Comparison of ENCODE assay signal across 10 mouse cellular contexts in the genomic region with DNA sequence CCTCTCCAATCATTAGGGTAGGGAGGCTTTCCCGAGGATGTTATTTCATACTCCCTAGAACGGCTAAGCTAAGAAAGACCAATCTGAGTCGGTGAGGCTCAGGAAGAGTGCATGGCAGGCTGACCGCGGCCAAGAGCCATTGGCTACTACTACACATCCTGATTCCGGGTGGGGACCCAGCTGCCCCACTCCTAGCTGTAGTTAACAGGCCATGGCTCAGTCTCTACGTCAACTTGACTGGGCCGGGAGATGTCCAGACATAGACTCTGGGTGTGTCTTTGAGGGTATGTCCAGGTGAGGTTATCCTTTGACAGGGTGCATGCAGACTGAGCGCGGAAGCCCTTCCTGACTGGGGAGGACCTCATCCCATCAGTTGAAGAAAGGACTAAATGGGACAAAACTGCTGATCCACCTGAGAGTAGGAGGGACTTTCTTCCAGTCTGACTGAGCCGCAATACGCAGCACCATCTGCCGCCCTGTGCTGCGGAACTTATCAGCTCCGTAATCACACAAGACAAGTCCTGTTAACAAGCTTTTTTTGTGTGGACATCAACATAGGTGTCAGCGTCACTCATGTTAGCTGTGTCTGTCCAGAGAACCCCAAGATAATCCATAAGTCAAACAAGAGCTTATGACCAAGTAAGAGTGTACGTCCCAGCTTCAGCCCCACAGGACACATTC. TPM values are rescaled to one million over a fixed set of nuclear protein-coding genes. Genes with fewer than 3 reads are reported as not detected.
DNase-seq lines count a peak whose midpoint lies in the region; ATAC-seq and TF ChIP-seq lines count a peak whose summit lies in the region.
"Had no signal": no experiment of that assay in that cellular context is flagged by ENCODE, and none has a peak within 500 bp of the region (broad histone marks: within the 10 kb centered on the region; RNA-seq: fewer than 3 reads in every experiment).

No protein-coding gene starts in this region.

- H3K36me3 ChIP-seq in intestine, embryonic 14.5 days (ENCODE audit: control insufficient read depth, insufficient read depth, low read length): no peaks in the 10 kb centered on the region
- H3K36me3 ChIP-seq in intestine, postnatal 0 days (ENCODE audit: control insufficient read depth, insufficient read depth): no peaks in the 10 kb centered on the region
- H3K36me3 ChIP-seq in midbrain, embryonic 11.5 days (ENCODE audit: control insufficient read depth, insufficient read depth, low read length): no peaks in the 10 kb centered on the region
- no peaks in the 10 kb centered on the region for H3K36me3 ChIP-seq in midbrain, embryonic 16.5 days (ENCODE audit: control insufficient read depth, insufficient read depth, low read length)
- no peaks in the 10 kb centered on the region for H3K36me3 ChIP-seq in heart, postnatal 0 days (replicated peaks; ENCODE audit: control insufficient read depth, insufficient read depth, low read length)
- H3K36me3 ChIP-seq in macrophage (ENCODE audit: inconsistent target): no peaks in the 10 kb centered on the region

- H3K27ac ChIP-seq in intestine, embryonic 14.5 days (ENCODE audit: low read depth): peak overlapping the region; percentile 33; the same call in 1 of the 2 replicates
- H3K27ac ChIP-seq in intestine, postnatal 0 days (ENCODE audit: low read depth, low read length): no peak overlapping the region
- no peak overlapping the region for H3K27ac ChIP-seq in midbrain, embryonic 11.5 days (ENCODE audit: low read depth, low read length)
- no peak overlapping the region for H3K27ac ChIP-seq in midbrain, embryonic 16.5 days (ENCODE audit: low read length)
- H3K27ac ChIP-seq in heart, postnatal 0 days (ENCODE audit: low read depth): peak overlapping the region; percentile 75
- H3K27ac ChIP-seq in macrophage: peak overlapping the region; percentile 73

- ATAC-seq in intestine, embryonic 14.5 days (replicated peaks; ENCODE audit: low FRiP score, low TSS enrichment, low read depth): no peak
- ATAC-seq in intestine, postnatal 0 days: no peak
- ATAC-seq in midbrain, embryonic 11.5 days (ENCODE audit: low FRiP score): no peak
- ATAC-seq in midbrain, embryonic 16.5 days: no peak
- ATAC-seq in heart, postnatal 0 days (ENCODE audit: insufficient read depth, low read depth): no peak
- no peak for ATAC-seq in granulocyte monocyte progenitor cell, adult 5-6 weeks (replicated peaks; ENCODE audit: poor library complexity, severe bottlenecking)
- ATAC-seq: activated CD4-positive, CD25-positive, alpha-beta regulatory T cell, adult 4 months had no signal

- H3K4me1 ChIP-seq in intestine, embryonic 14.5 days (replicated peaks; ENCODE audit: control insufficient read depth, insufficient read depth, low read length): peaks cover 46% of the 10 kb centered on the region
- H3K4me1 ChIP-seq in intestine, postnatal 0 days (replicated peaks; ENCODE audit: control insufficient read depth, insufficient read depth, low read length): 0 out of 2 replicates have a peak, but pooled peaks cover 3% of the 10 kb centered on the region
- peaks cover 44% of the 10 kb centered on the region for H3K4me1 ChIP-seq in midbrain, embryonic 11.5 days (ENCODE audit: control insufficient read depth, insufficient read depth, low read length)
- peaks cover 23% of the 10 kb centered on the region for H3K4me1 ChIP-seq in midbrain, embryonic 16.5 days (ENCODE audit: control insufficient read depth, insufficient read depth, low read length)
- peaks cover 40% of the 10 kb centered on the region for H3K4me1 ChIP-seq in heart, postnatal 0 days (ENCODE audit: control insufficient read depth, insufficient read depth)

- H3K9ac ChIP-seq in intestine, embryonic 14.5 days (ENCODE audit: low read length): no peak overlapping the region
- H3K9ac ChIP-seq in intestine, postnatal 0 days (ENCODE audit: low read depth, low read length): no peak overlapping the region
- no peak overlapping the region for H3K9ac ChIP-seq in midbrain, embryonic 11.5 days (ENCODE audit: low read length)
- no peak overlapping the region for H3K9ac ChIP-seq in midbrain, embryonic 16.5 days (ENCODE audit: low read depth, low read length)
- H3K9ac ChIP-seq in heart, postnatal 0 days (replicated peaks; ENCODE audit: low read depth, low read length): no peak overlapping the region

- H3K27me3 ChIP-seq in intestine, embryonic 14.5 days (replicated peaks; ENCODE audit: control insufficient read depth, insufficient read depth, low read length): no peaks in the 10 kb centered on the region
- H3K27me3 ChIP-seq in intestine, postnatal 0 days (replicated peaks; ENCODE audit: control insufficient read depth, insufficient read depth, low read length): no peaks in the 10 kb centered on the region
- H3K27me3 ChIP-seq in midbrain, embryonic 11.5 days (ENCODE audit: control insufficient read depth, insufficient read depth, low read length): no peaks in the 10 kb centered on the region
- H3K27me3 ChIP-seq in midbrain, embryonic 16.5 days (ENCODE audit: control insufficient read depth, insufficient read depth, low read depth, low read length): no peaks in the 10 kb centered on the region
- no peaks in the 10 kb centered on the region for H3K27me3 ChIP-seq in heart, postnatal 0 days (ENCODE audit: control insufficient read depth, insufficient read depth, low read length)

- no peak for TF ChIP-seq CTCF in intestine, postnatal 0 days (IDR thresholded peaks at IDR 0.05; ENCODE audit: low read depth)
- no peak for TF ChIP-seq CTCF in heart, postnatal 0 days (IDR thresholded peaks at IDR 0.05; ENCODE audit: low read depth)

- peaks cover 6% of the 10 kb centered on the region; the same call in 1 of the 2 replicates for H3K9me3 ChIP-seq in intestine, embryonic 14.5 days (ENCODE audit: control insufficient read depth, low read length)
- peaks cover 5% of the 10 kb centered on the region; the same call in 1 of the 2 replicates for H3K9me3 ChIP-seq in intestine, postnatal 0 days (ENCODE audit: control insufficient read depth)
- H3K9me3 ChIP-seq in midbrain, embryonic 11.5 days (ENCODE audit: control insufficient read depth, low read length): no peaks in the 10 kb centered on the region
- peaks cover 4% of the 10 kb centered on the region; the same call in 1 of the 2 replicates for H3K9me3 ChIP-seq in midbrain, embryonic 16.5 days (replicated peaks; ENCODE audit: control insufficient read depth, low read length, poor library complexity, severe bottlenecking)
- H3K9me3 ChIP-seq in heart, postnatal 0 days (replicated peaks; ENCODE audit: control insufficient read depth, low read length): 0 out of 2 replicates have a peak, but pooled peaks cover 3% of the 10 kb centered on the region

- no peak overlapping the region for H3K4me2 ChIP-seq in intestine, embryonic 14.5 days (ENCODE audit: low read length)
- no peak overlapping the region for H3K4me2 ChIP-seq in intestine, postnatal 0 days (replicated peaks; ENCODE audit: low read depth)
- no peak overlapping the region for H3K4me2 ChIP-seq in midbrain, embryonic 11.5 days
- no peak overlapping the region for H3K4me2 ChIP-seq in midbrain, embryonic 16.5 days (ENCODE audit: low read length)
- 0 out of 2 replicates have a peak overlapping the region, but pooled peaks have one; percentile 10 for H3K4me2 ChIP-seq in heart, postnatal 0 days (ENCODE audit: low read depth, low read length)

- TF ChIP-seq EP300 in heart, postnatal 0 days (IDR thresholded peaks at IDR 0.05; ENCODE audit: low read depth): no peak

- no peaks in the 10 kb centered on the region for H3K79me2 ChIP-seq in macrophage (ENCODE audit: inconsistent target)

- H3K4me3 ChIP-seq in intestine, embryonic 14.5 days (ENCODE audit: low read depth, low read length): no peak overlapping the region
- H3K4me3 ChIP-seq in intestine, postnatal 0 days (ENCODE audit: low read depth, low read length): no peak overlapping the region
- H3K4me3 ChIP-seq in midbrain, embryonic 11.5 days (ENCODE audit: low read depth, low read length): no peak overlapping the region
- no peak overlapping the region for H3K4me3 ChIP-seq in midbrain, embryonic 16.5 days (ENCODE audit: low read depth, low read length)
- H3K4me3 ChIP-seq in heart, postnatal 0 days (ENCODE audit: low read depth, low read length): no peak overlapping the region
- no peak overlapping the region; the same call in 1 of the 2 replicates for H3K4me3 ChIP-seq in macrophage (ENCODE audit: inconsistent target)

- no peak for DNase-seq in intestine, embryonic 14.5 days (ENCODE audit: low spot score)
- peak; percentile 86 for DNase-seq in midbrain, embryonic 11.5 days (ENCODE audit: low spot score, missing footprints)
- peak; percentile 4 for DNase-seq in heart, postnatal 0 days (ENCODE audit: low spot score)
- DNase-seq in urinary bladder, postnatal 25 days (ENCODE audit: low spot score): no peak
- DNase-seq: retina, postnatal 1 day had no signal

- 87% methylated on average over 17 of the region's 17 CpGs for WGBS in intestine, embryonic 14.5 days
- WGBS in intestine, postnatal 0 days: 82% methylated on average over 17 of the region's 17 CpGs
- WGBS in midbrain, embryonic 11.5 days: 90% methylated on average over 17 of the region's 17 CpGs
- WGBS in midbrain, embryonic 16.5 days: 89% methylated on average over 17 of the region's 17 CpGs
- 73% methylated on average over 17 of the region's 17 CpGs for WGBS in heart, postnatal 0 days
- 79% methylated on average over 15 of the region's 17 CpGs for WGBS in macrophage (ENCODE audit: missing documents)

RNA-seq across cellular contexts. Expression of gene Bahcc1, which starts 14.4 kb away (rescaled TPM):
- polyA plus RNA-seq in intestine, embryonic 14.5 days (2014; fragmentation: Nextera tagmentation; extraction: Ambion mirVana): 12.1 and 12.7 TPM in 2 replicates
- polyA plus RNA-seq in intestine, postnatal 0 days (2015; fragmentation: Nextera tagmentation; extraction: Ambion mirVana): 3.1 and 4.2 TPM in 2 replicates
- polyA plus RNA-seq in midbrain, embryonic 11.5 days (2014; fragmentation: Nextera tagmentation; extraction: Ambion mirVana): 17.6 and 20.6 TPM in 2 replicates
- 9.7 and 13.7 TPM in 2 replicates for polyA plus RNA-seq in midbrain, embryonic 16.5 days (2015; fragmentation: Nextera tagmentation; extraction: Ambion mirVana)
- 12.2 and 13.1 TPM in 2 replicates for total RNA-seq in heart, postnatal 0 days (2014; rRNA removed; ENCODE audit: low replicate concordance)
- polyA plus RNA-seq in heart, postnatal 0 days (2015; fragmentation: Nextera tagmentation; extraction: Ambion mirVana): 2.8 and 3.5 TPM in 2 replicates
- total RNA-seq in macrophage (2018; cell fraction: chromatin; rRNA removed): 10 to 100 TPM in 7 of 26 experiments, 1 to 10 TPM in 19; 1.6 to 13.2 (median 8.4) TPM
- total RNA-seq in macrophage (2018; cell fraction: cytosol; rRNA removed): 1 to 10 TPM; 1.4 to 5.9 (median 4.0) TPM
- total RNA-seq in macrophage (2018; cell fraction: nucleus; rRNA removed): 10 to 100 TPM in 5 of 26 experiments, 1 to 10 TPM in 21; 2.6 to 14.8 (median 8.3) TPM
- polyA plus RNA-seq in macrophage (2018): 2.2 to 3.5 TPM (median 3.0 TPM) in 3 replicates
- total RNA-seq in granulocyte monocyte progenitor cell, adult 5-6 weeks (2014; fragmentation: Nextera tagmentation): 22.5 and 22.9 TPM in 2 replicates
- 4.7 and 5.9 TPM in 2 replicates for total RNA-seq in granulocyte monocyte progenitor cell, adult 5-6 weeks (2017)
- polyA plus RNA-seq: activated CD4-positive, CD25-positive, alpha-beta regulatory T cell, adult 4 months had no signal

Comparison
In these comparisons a context has a peak if more than half of its experiments do, and no peak if none do; other contexts are left out.
1. H3K27ac ChIP-seq: peak in intestine, embryonic 14.5 days (single experiment), heart, postnatal 0 days (single experiment) and macrophage (single experiment); none in intestine, postnatal 0 days (single experiment), midbrain, embryonic 11.5 days (single experiment) and midbrain, embryonic 16.5 days (single experiment).
2. DNase-seq: peak in midbrain, embryonic 11.5 days (single experiment) and heart, postnatal 0 days (single experiment); none in intestine, embryonic 14.5 days (single experiment) and urinary bladder, postnatal 25 days (single experiment).